Mouse (Mus musculus) hindbrain, embryonic 13.5 days (tissue): ENCODE data around the gene Zfp239. TPM values are rescaled to one million over a fixed set of nuclear protein-coding genes. Genes with fewer than 3 reads are reported as not detected.
A peak's percentile ranks its signal among the peaks of the same experiment; 100 is the strongest.
"Not testable (repeated sequence)": the region's sequence is repeated elsewhere in the genome, so short reads cannot be mapped to it uniquely, and the experiment has no call there.

Source experiments
- ATAC-seq: fragments of 200-750 bp; cut with Nextera tagmentation; 2 replicates; pipeline ENCODE4 v1.8.0; 2017; ENCODE audit warnings: moderate TSS enrichment; ENCODE audit not compliant: low FRiP score
- H3K27ac ChIP-seq: fragments of 300-500 bp; sonication (generic); 2 replicates; pipeline ENCODE4 v1.5.1; 2015; ENCODE audit warnings: inconsistent platforms, mild to moderate bottlenecking, moderate library complexity
- H3K27me3 ChIP-seq: fragments of 300-500 bp; sonication (generic); 2 replicates; pipeline ENCODE4 v1.6.1; 2015; ENCODE audit warnings: mild to moderate bottlenecking, inconsistent platforms
- H3K36me3 ChIP-seq: fragments of 300-500 bp; sonication (generic); 2 replicates; pipeline ENCODE4 v1.6.1; 2015; ENCODE audit warnings: mild to moderate bottlenecking, inconsistent platforms
- H3K4me1 ChIP-seq: fragments of 300-500 bp; sonication (generic); replicated peaks from 2 replicates; pipeline ENCODE4 v1.6.1; 2015; ENCODE audit warnings: inconsistent platforms
- H3K4me2 ChIP-seq: fragments of 300-500 bp; sonication (generic); 2 replicates; pipeline ENCODE4 v1.6.1; 2015; ENCODE audit warnings: inconsistent platforms, mild to moderate bottlenecking, moderate library complexity
- H3K4me3 ChIP-seq: fragments of 300-500 bp; sonication (generic); 2 replicates; pipeline ENCODE4 v1.5.1; 2015; ENCODE audit warnings: mild to moderate bottlenecking, inconsistent platforms
- H3K9ac ChIP-seq: fragments of 300-500 bp; sonication (generic); 2 replicates; pipeline ENCODE4 v1.6.1; 2015; ENCODE audit warnings: mild to moderate bottlenecking, inconsistent platforms
- H3K9me3 ChIP-seq: fragments of 300-500 bp; sonication (generic); 2 replicates; pipeline ENCODE4 v1.6.1; 2016; ENCODE audit warnings: inconsistent platforms
- WGBS: fragments of 180-500 bp; shearing (Covaris S2); methylation state at CpG from one replicate; pipeline ENCODE4 v1.1.7; 2015; 5-methylcytosine and 5-hydroxymethylcytosine counted together
- polyA plus RNA-seq: library from polyadenylated mRNA; unstranded; fragments of >200 nt; fragmentation: Nextera tagmentation; extraction: Ambion mirVana; gene quantifications from 2 replicates; pipeline ENCODE4 v1.2.1, GENCODE M21; 2015

Gene Zfp239
- polyA plus RNA-seq = 11.9 and 14.6 TPM in 2 replicates

- peaks cover 9% of the 10 kb centered on the region; the same call in 1 of the 2 replicates for H3K4me1 ChIP-seq
- 71% methylated on average over 6 of the region's 6 CpGs for WGBS
- H3K9me3 ChIP-seq = no peaks in the 10 kb centered on the region
- peak within 1 kb of the TSS; percentile 86 for H3K4me2 ChIP-seq
- no peak within 1 kb of the TSS for H3K27ac ChIP-seq
- H3K36me3 ChIP-seq = no peaks in the 10 kb centered on the region
- H3K27me3 ChIP-seq = no peaks in the 10 kb centered on the region
- H3K9ac ChIP-seq = peak within 1 kb of the TSS; percentile 86
- peak within 1 kb of the TSS; percentile 75 for H3K4me3 ChIP-seq
- no peak for ATAC-seq
These were observed at the start of gene Zfp239 for GRCm38 (mm10) chr6:117861848-117862247. TSS of gene Zfp239 (plus strand) at chr6:117862100.

- ATAC-seq = no peak
- Histone ChIP-seq H3K9me3 (no peaks in the 10 kb centered on the region), H3K4me2 (no peak overlapping the region), H3K36me3 (no peaks in the 10 kb centered on the region), H3K27ac (no peak overlapping the region), H3K9ac (no peak overlapping the region), H3K4me1 (no peaks in the 10 kb centered on the region), H3K4me3 (no peak overlapping the region), H3K27me3 (no peaks in the 10 kb centered on the region)
These were observed 47.2 kb upstream of the Zfp239 start for GRCm38 (mm10) chr6:117814681-117815080.

GRCm38 (mm10) chr6:117817108-117817541, 44.8 kb upstream of the Zfp239 start:
- H3K27me3 ChIP-seq = no peaks in the 10 kb centered on the region
- H3K9ac ChIP-seq = no peak overlapping the region
- H3K36me3 ChIP-seq = no peaks in the 10 kb centered on the region
- ATAC-seq = no peak
- WGBS = 84% methylated on average over 4 of the region's 5 CpGs
- H3K4me2 ChIP-seq = no peak overlapping the region
- no peaks in the 10 kb centered on the region for H3K9me3 ChIP-seq
- H3K4me3 ChIP-seq = no peak overlapping the region
- no peaks in the 10 kb centered on the region for H3K4me1 ChIP-seq
- H3K27ac ChIP-seq = no peak overlapping the region

GRCm38 (mm10) chr6:117820327-117820726, 41.6 kb upstream of the Zfp239 start:
- no peak for ATAC-seq
- Histone ChIP-seq H3K4me1 (no peaks in the 10 kb centered on the region), H3K9ac (no peak overlapping the region), H3K27me3 (peaks cover 6% of the 10 kb centered on the region; the same call in 1 of the 2 replicates), H3K4me2 (no peak overlapping the region), H3K4me3 (no peak overlapping the region), H3K36me3 (no peaks in the 10 kb centered on the region), H3K9me3 (no peaks in the 10 kb centered on the region), H3K27ac (no peak overlapping the region)
- WGBS = 88% methylated on average over 14 of the region's 14 CpGs

GRCm38 (mm10) chr6:117825369-117825768, 36.5 kb upstream of the Zfp239 start:
- H3K27me3 ChIP-seq = peaks cover 23% of the 10 kb centered on the region
- no peaks in the 10 kb centered on the region for H3K9me3 ChIP-seq
- H3K4me3 ChIP-seq = no peak overlapping the region
- no peaks in the 10 kb centered on the region for H3K36me3 ChIP-seq
- ATAC-seq = peak; percentile 72; the same call in 1 of the 2 replicates
- 16% methylated on average over 4 of the region's 4 CpGs for WGBS
- no peak overlapping the region for H3K9ac ChIP-seq
- no peaks in the 10 kb centered on the region for H3K4me1 ChIP-seq
- no peak overlapping the region for H3K4me2 ChIP-seq
- no peak overlapping the region for H3K27ac ChIP-seq

GRCm38 (mm10) chr6:117828273-117828672, 33.6 kb upstream of the Zfp239 start:
- WGBS = 19% methylated on average over 9 of the region's 9 CpGs
- no peaks in the 10 kb centered on the region for H3K4me1 ChIP-seq
- no peak overlapping the region for H3K4me2 ChIP-seq
- no peak for ATAC-seq
- H3K36me3 ChIP-seq = no peaks in the 10 kb centered on the region
- H3K9me3 ChIP-seq = no peaks in the 10 kb centered on the region
- H3K4me3 ChIP-seq = no peak overlapping the region
- H3K9ac ChIP-seq = no peak overlapping the region
- peaks cover 23% of the 10 kb centered on the region for H3K27me3 ChIP-seq
- no peak overlapping the region for H3K27ac ChIP-seq

- H3K27ac ChIP-seq = peak within 1 kb of the TSS; percentile 97
- no peaks in the 10 kb centered on the region for H3K9me3 ChIP-seq
- ATAC-seq = peak; percentile 98
- H3K4me2 ChIP-seq = peak within 1 kb of the TSS; percentile 56
- peaks cover 16% of the 10 kb centered on the region for H3K4me1 ChIP-seq
- peak within 1 kb of the TSS; percentile 87 for H3K4me3 ChIP-seq
- under 1% methylated on average over 66 of the region's 66 CpGs for WGBS
- peaks cover 29% of the 10 kb centered on the region for H3K36me3 ChIP-seq
- no peaks in the 10 kb centered on the region for H3K27me3 ChIP-seq
- peak within 1 kb of the TSS; percentile 98 for H3K9ac ChIP-seq
These were observed 21.0 kb upstream of the Zfp239 start, which contains the start of gene Zfp637 for GRCm38 (mm10) chr6:117840686-117841510. TSS of gene Zfp637 (plus strand) at chr6:117841180.

GRCm38 (mm10) chr6:117841511-117841955, 20.4 kb upstream of the Zfp239 start:
- H3K36me3 ChIP-seq = peaks cover 36% of the 10 kb centered on the region
- peak overlapping the region; percentile 97 for H3K27ac ChIP-seq
- no peaks in the 10 kb centered on the region for H3K9me3 ChIP-seq
- peaks cover 16% of the 10 kb centered on the region for H3K4me1 ChIP-seq
- H3K9ac ChIP-seq = peak overlapping the region; percentile 98
- no peaks in the 10 kb centered on the region for H3K27me3 ChIP-seq
- ATAC-seq = no peak
- H3K4me2 ChIP-seq = peak overlapping the region; percentile 56
- WGBS = 16% methylated on average over 12 of the region's 12 CpGs
- H3K4me3 ChIP-seq = peak overlapping the region; percentile 87

GRCm38 (mm10) chr6:117844597-117844996, 17.3 kb upstream of the Zfp239 start:
- Histone ChIP-seq H3K36me3 (peaks cover 65% of the 10 kb centered on the region), H3K4me3 (no peak overlapping the region), H3K4me1 (peaks cover 16% of the 10 kb centered on the region), H3K27ac (no peak overlapping the region), H3K9ac (no peak overlapping the region), H3K9me3 (no peaks in the 10 kb centered on the region), H3K4me2 (no peak overlapping the region), H3K27me3 (no peaks in the 10 kb centered on the region)
- no peak for ATAC-seq
- 96% methylated on average over 9 of the region's 9 CpGs for WGBS

GRCm38 (mm10) chr6:117846671-117847070, 15.2 kb upstream of the Zfp239 start:
- 91% methylated on average over 4 of the region's 4 CpGs for WGBS
- not testable (repeated sequence) for H3K27ac ChIP-seq, H3K9ac ChIP-seq, ATAC-seq, H3K9me3 ChIP-seq, H3K4me3 ChIP-seq, H3K27me3 ChIP-seq, H3K4me2 ChIP-seq
- peaks cover 12% of the 10 kb centered on the region for H3K4me1 ChIP-seq
- H3K36me3 ChIP-seq = peaks cover 71% of the 10 kb centered on the region

GRCm38 (mm10) chr6:117847772-117848171, 14.1 kb upstream of the Zfp239 start:
- Histone ChIP-seq H3K4me3 (no peak overlapping the region), H3K36me3 (peaks cover 71% of the 10 kb centered on the region), H3K27ac (no peak overlapping the region), H3K9me3 (no peaks in the 10 kb centered on the region), H3K9ac (no peak overlapping the region), H3K4me2 (no peak overlapping the region), H3K27me3 (no peaks in the 10 kb centered on the region), H3K4me1 (0 out of 2 replicates have a peak, but pooled peaks cover 3% of the 10 kb centered on the region)
- WGBS = 100% methylated on average over 2 of the region's 2 CpGs
- no peak for ATAC-seq

GRCm38 (mm10) chr6:117848577-117848976, 13.3 kb upstream of the Zfp239 start:
- H3K4me2 ChIP-seq = no peak overlapping the region
- H3K4me1 ChIP-seq = 0 out of 2 replicates have a peak, but pooled peaks cover 3% of the 10 kb centered on the region
- no peak for ATAC-seq
- no peak overlapping the region for H3K9ac ChIP-seq
- H3K36me3 ChIP-seq = peaks cover 65% of the 10 kb centered on the region
- no peak overlapping the region for H3K27ac ChIP-seq
- WGBS = 95% methylated on average over 5 of the region's 5 CpGs
- H3K27me3 ChIP-seq = no peaks in the 10 kb centered on the region
- H3K9me3 ChIP-seq = no peaks in the 10 kb centered on the region
- H3K4me3 ChIP-seq = no peak overlapping the region
